Mouse (Mus musculus): ENCODE data around the gene Tas1r3.

The Tas1r3 gene

DNA sequence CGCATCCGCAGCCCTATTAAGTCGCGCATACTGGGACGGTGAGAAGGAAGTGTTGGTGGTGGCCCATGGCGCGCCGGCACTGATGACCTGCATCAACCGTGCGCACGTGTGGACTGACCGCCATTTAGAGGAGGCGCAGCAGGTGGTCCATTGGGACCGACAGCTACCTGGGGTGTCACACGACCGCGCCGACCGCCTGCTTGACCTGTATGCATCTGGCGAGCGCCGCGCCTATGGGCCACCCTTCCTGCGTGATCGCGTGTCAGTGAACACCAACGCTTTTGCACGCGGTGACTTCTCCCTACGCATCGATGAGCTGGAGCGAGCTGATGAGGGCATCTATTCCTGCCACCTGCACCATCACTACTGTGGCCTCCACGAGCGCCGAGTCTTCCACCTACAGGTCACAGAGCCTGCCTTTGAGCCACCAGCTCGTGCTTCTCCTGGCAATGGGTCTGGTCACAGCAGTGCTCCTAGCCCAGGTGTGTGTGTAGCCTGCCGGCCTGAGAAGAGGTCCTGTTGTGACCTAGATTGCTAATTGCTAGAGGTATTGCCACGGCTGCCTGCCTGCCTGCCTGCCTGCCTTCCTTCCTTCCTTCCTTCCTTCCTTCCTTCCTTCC, 21.4 kb downstream of the Tas1r3 start:
- DNase-seq (ENCODE audit: inconsistent ontology term), result no peak

- DNase-seq (ENCODE audit: inconsistent ontology term), result peak; percentile 77
Measured at GRCm38 (mm10) chr4:155841003-155841454, 22.1 kb downstream of the Tas1r3 start.

DNA sequence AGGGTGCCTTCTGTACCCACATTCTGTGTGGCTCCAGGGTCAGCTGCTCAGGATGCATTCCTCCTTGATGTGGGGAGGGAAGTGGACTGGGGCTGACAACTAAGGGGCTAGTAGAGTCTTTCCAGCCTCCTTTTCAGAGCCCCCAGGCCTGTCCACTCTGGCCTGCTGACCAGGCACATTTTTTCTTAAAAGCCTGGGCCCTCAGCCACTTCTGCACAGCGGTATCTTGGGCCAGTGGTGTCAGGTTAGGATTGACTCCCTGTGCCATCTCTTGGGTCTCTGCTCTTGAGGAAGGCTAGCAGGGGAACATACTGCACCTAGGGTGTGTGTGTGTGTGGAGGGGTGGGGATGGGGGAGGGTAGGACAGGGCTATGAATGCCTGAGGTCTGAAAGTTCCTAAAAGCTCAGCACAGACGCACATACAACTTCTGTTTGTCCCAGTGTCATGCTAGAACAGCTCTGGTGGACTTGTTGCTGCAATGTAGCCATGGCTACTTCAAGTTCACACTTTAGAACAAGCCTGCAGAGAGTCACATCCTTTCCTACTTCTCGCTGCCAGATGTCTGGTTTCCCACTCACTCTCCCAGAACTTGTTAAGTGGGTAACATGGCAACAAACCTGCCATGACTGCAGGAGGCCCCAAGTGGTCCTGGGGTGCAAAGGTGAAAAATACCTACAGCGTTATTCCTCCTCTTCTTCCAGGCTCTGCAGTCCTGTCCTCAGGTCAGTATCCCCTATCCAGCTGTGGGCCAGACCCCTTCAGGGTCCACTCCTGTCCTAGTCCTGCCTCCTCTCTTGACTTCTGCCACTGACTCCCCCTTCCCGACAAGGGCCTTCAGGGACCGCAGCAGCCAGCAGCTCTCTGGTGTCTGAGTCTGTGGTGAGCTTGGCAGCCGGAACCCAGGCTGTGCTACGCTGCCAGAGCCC, 22.8 kb downstream of the Tas1r3 start:
- peak; percentile 33 for DNase-seq (ENCODE audit: inconsistent ontology term)

GRCm38 (mm10) chr4:155839483-155839910, 23.7 kb downstream of the Tas1r3 start, which contains the start of gene Mxra8:
Gene Mxra8, plus strand, starts transcription at chr4:155839680.
- peak; percentile 98 for DNase-seq (ENCODE audit: inconsistent ontology term)

- peak; percentile 64 for DNase-seq (ENCODE audit: inconsistent ontology term)
Measured at GRCm38 (mm10) chr4:155838187-155839153, 24.7 kb downstream of the Tas1r3 start.

DNA sequence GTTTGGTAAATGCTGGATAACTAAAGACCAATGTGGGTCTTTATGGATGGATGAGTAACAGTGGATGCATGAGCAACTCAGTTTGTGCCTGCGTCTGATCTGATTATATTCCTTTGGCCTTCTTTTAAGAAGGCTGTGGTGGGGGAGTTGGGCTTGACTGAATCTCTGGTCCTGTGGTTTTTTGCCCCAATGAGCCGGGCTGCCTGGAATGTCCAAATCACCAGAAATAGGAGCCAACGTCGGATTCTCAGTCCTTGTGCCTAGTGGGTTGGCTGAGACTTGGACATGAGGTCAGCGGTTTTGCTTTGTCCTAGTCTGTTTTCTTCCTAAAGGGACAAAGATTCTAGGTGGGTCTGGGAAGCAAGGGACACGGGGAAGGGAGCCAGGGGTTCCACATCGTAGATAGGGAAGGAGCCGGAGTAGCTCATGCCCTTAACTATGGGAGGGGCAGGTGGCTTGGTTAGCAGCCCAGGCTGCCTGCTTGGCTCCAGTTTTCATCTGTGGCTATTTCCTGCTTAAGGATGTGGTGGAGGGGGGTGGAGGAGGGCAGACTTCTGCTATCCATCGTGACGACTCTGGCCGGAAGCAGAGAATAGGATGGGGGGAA, 25.7 kb downstream of the Tas1r3 start:
- DNase-seq (ENCODE audit: inconsistent ontology term), result peak; percentile 96

DNA sequence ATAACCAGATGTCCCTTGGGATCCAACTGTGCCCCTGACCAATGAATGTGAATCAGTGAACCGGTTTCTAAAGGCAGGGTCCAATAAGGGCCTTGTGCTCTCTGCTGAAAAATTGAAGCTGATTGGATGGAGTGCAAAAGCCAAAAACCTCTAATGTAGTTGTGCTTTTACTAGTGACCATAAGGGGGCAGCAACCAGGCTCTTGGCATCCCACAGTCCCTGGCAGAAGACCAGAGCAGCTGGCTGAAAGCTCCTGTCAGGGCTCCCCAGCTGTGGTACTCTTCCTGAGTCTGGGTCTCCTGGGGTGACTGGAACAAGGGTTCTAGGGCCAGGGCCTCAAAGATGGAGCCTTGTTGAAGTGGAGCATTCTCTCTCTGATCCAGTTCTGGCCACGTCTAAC, 29.3 kb downstream of the Tas1r3 start:
- peak; percentile 78 for DNase-seq (ENCODE audit: inconsistent ontology term)

DNA sequence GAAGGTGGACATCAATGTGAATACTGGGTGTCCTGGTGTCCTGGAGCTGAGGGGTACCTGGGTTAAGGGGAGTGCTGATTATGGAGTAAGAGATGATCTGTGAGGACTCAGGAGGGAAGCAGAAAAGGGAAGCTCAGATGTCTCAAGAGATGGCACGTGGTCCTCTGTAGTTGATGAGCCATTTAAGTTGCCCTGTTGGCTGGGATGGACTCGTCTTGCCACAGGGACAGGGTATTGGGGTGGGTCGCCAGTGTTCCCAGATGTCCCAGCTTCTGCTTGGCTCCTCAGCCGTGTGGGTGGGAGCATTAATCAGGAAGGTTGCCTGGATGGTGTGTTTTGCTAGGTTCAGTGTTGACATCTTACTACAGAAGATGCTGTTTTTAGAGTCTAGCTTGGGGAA, 29.9 kb downstream of the Tas1r3 start:
- DNase-seq (ENCODE audit: inconsistent ontology term), result no peak

DNA sequence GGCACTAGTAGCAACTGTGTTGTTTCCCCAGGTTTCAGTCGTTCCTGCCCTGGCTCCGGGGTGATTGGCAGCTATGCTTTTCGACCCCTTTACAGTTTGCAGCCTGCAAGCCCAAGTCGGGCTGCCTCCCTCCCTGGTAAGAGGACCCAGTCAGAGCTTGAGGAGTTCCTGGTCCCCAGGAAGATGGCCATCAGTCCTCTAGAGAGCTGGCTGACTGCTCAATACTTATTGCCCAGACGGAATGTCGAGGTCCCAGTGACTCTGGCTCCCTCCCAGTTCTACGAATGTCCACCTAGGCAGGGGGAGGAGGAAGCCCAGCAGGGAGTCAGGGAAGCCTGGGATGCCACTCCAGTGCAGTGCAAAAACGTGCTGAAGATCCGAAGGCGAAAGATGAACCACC, 30.8 kb downstream of the Tas1r3 start:
- DNase-seq (ENCODE audit: inconsistent ontology term), result no peak

- no peak for DNase-seq (ENCODE audit: inconsistent ontology term)
Measured at GRCm38 (mm10) chr4:155831831-155832230, 31.3 kb downstream of the Tas1r3 start.

- peak; percentile 96 for DNase-seq (ENCODE audit: inconsistent ontology term)
Measured at GRCm38 (mm10) chr4:155831205-155831766, 31.9 kb downstream of the Tas1r3 start, which contains the start of gene Aurkaip1. Gene Aurkaip1, plus strand, starts transcription at chr4:155831272.

- DNase-seq (ENCODE audit: inconsistent ontology term), result no peak
Measured at GRCm38 (mm10) chr4:155830596-155830995, 32.6 kb downstream of the Tas1r3 start.

- DNase-seq (ENCODE audit: inconsistent ontology term), result no peak
Measured at GRCm38 (mm10) chr4:155829866-155830265, 33.3 kb downstream of the Tas1r3 start.

GRCm38 (mm10) chr4:155823443-155823842, 39.7 kb downstream of the Tas1r3 start:
- no peak for DNase-seq (ENCODE audit: inconsistent ontology term)

DNA sequence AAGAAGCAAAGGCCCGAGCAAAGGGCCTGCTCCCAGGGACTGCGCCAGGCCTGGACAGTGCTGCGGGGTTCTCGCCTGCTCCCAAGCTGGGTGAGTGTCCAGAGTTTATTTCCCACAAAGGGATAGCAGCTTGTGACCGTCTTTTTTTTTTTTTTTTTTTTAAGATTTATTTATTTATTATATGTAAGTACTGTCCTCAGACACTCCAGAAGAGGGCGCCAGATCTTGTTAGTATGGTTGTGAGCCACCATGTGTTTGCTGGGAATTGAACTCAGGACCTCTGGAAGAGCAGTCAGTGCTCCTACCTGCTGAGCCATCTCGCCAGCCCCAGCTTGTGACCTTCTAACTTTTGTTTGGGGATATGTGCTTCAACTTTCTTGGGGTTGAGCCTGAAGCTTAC, 42.1 kb downstream of the Tas1r3 start:
- DNase-seq (ENCODE audit: inconsistent ontology term), result no peak

DNA sequence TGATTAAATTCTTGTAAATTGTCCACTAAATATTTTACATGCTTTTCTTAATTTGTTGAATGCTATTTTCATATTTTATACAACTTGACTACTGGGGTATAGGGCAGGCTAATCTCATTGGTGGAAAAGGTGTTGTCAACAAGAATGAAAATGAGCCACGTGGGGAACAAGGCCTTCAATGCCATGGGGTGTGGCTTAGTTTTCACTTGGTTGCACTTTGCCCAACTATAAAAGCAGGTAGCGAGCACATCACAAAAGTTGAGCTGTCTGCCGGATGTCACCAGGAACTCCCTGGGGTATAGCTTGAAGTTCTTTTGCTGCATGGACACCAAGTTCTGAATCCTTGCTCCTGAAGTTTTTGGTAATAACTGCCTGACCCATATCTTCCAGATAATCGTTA, 45.6 kb downstream of the Tas1r3 start:
- DNase-seq (ENCODE audit: inconsistent ontology term), result no peak

- peak; percentile 65 for DNase-seq (ENCODE audit: inconsistent ontology term)
Measured at GRCm38 (mm10) chr4:155812665-155813181, 50.4 kb downstream of the Tas1r3 start.

- peak; percentile 99 for DNase-seq (ENCODE audit: inconsistent ontology term)
Measured at GRCm38 (mm10) chr4:155811929-155812664, 51.1 kb downstream of the Tas1r3 start, which contains the start of gene Ccnl2. Gene Ccnl2, plus strand, starts transcription at chr4:155812489.
